8 mouse cellular contexts compared by ENCODE assay signal in genomic region chr7:99432248-99432647, GRCm38 (mm10). TPM values are rescaled to one million over a fixed set of nuclear protein-coding genes. Genes with fewer than 3 reads are reported as not detected.
DNase-seq lines count a peak whose midpoint lies in the region; ATAC-seq lines count a peak whose summit lies in the region.

No protein-coding gene starts in this region.

- H3K36me3 ChIP-seq in heart, embryonic 14.5 days (ENCODE audit: control insufficient read depth, insufficient read depth, low read length), result peaks cover 6% of the 10 kb centered on the region; the same call in 1 of the 2 replicates
- no peaks in the 10 kb centered on the region for H3K36me3 ChIP-seq in limb, embryonic 10.5 days

- H3K4me1 ChIP-seq in heart, embryonic 14.5 days (ENCODE audit: control insufficient read depth in 2 of 2, insufficient read depth in 2 of 2, low read length in 2 of 2), result peaks cover 24 to 28% of the 10 kb centered on the region in 2 experiments
- peaks cover 71% of the 10 kb centered on the region for H3K4me1 ChIP-seq in limb, embryonic 10.5 days

- ATAC-seq in heart, embryonic 14.5 days (ENCODE audit: insufficient number of reproducible peaks, insufficient read depth, low FRiP score, low read depth), result no peak
- ATAC-seq in cerebellum, adult (ENCODE audit: insufficient number of reproducible peaks, low FRiP score, low TSS enrichment), result no peak

- no peaks in the 10 kb centered on the region for H3K9me3 ChIP-seq in heart, embryonic 14.5 days (ENCODE audit: control insufficient read depth, low read length)
- H3K9me3 ChIP-seq in limb, embryonic 10.5 days (replicated peaks), result no peaks in the 10 kb centered on the region

- 42% methylated on average over 14 of the region's 14 CpGs for WGBS in heart, embryonic 14.5 days
- 66% methylated on average over 14 of the region's 14 CpGs for whole genome bisulfite sequencing in limb, embryonic 10.5 days

- no peak overlapping the region for H3K4me3 ChIP-seq in heart, embryonic 14.5 days (ENCODE audit: control insufficient read depth in 1 of 2, insufficient read depth in 1 of 2, low read depth in 1 of 2, low read length in 2 of 2)
- no peak overlapping the region for H3K4me3 ChIP-seq in limb, embryonic 10.5 days

- peak; percentile 65 for DNase-seq in 3134 (ENCODE audit: extremely low read depth, insufficient read length, low spot score)
- DNase-seq in T-cell, adult 2 months (ENCODE audit: low spot score), result peak; percentile 32
- no peak for DNase-seq in limb, embryonic 10.5 days (ENCODE audit: low spot score)
- peak; percentile 53 for DNase-seq in right cerebral cortex, postnatal 14 days
- DNase-seq in kidney, adult 9 months, result no peak
- DNase-seq in adrenal gland, postnatal 36 days, result no peak

- no peaks in the 10 kb centered on the region for H3K27me3 ChIP-seq in heart, embryonic 14.5 days (ENCODE audit: control insufficient read depth, insufficient read depth, low read length)
- H3K27me3 ChIP-seq in limb, embryonic 10.5 days (ENCODE audit: low read depth, poor library complexity, severe bottlenecking), result peaks cover 6% of the 10 kb centered on the region; the same call in 1 of the 2 replicates

- H3K9ac ChIP-seq in heart, embryonic 14.5 days (ENCODE audit: low read length), result peak overlapping the region; percentile 48

- peak overlapping the region; percentile 19 to 59; a peak in 3 of 4 replicates for H3K27ac ChIP-seq in heart, embryonic 14.5 days (replicated peaks in 1 of 2; ENCODE audit: control insufficient read depth in 1 of 2, insufficient read depth in 1 of 2, low read depth in 2 of 2, low read length in 2 of 2)
- peak overlapping the region; percentile 53; the same call in 1 of the 2 replicates for H3K27ac ChIP-seq in limb, embryonic 10.5 days

- peak overlapping the region; percentile 15; the same call in 1 of the 2 replicates for H3K4me2 ChIP-seq in heart, embryonic 14.5 days (ENCODE audit: low read length)

RNA-seq across cellular contexts. Expression of gene Klhl35, which starts 33.6 kb away (rescaled TPM):
- 0.86 and 1.1 TPM in 2 replicates for polyA plus RNA-seq in heart, embryonic 14.5 days (2014; fragmentation: Nextera tagmentation; extraction: Ambion mirVana)
- polyA plus RNA-seq in limb, embryonic 10.5 days (2016; fragmentation: Nextera tagmentation; extraction: Ambion mirVana), result 0.21 and 0.63 TPM in 2 replicates
- total RNA-seq in adrenal gland, postnatal 36 days (2021), result under 1 TPM; 0.50 to 0.63 TPM

RNA-seq across cellular contexts. Expression of gene Gdpd5, which starts 51.0 kb away (rescaled TPM):
- polyA plus RNA-seq in heart, embryonic 14.5 days (2014; fragmentation: Nextera tagmentation; extraction: Ambion mirVana), result 24.9 and 25.5 TPM in 2 replicates
- polyA plus RNA-seq in limb, embryonic 10.5 days (2016; fragmentation: Nextera tagmentation; extraction: Ambion mirVana), result 9.9 and 12.3 TPM in 2 replicates
- total RNA-seq in adrenal gland, postnatal 36 days (2021), result 1 to 10 TPM; 7.5 to 7.6 TPM

RNA-seq across cellular contexts. Expression of gene Rps3, which starts 51.3 kb away (rescaled TPM):
- 538 and 543 TPM in 2 replicates for polyA plus RNA-seq in heart, embryonic 14.5 days (2014; fragmentation: Nextera tagmentation; extraction: Ambion mirVana)
- 745 and 824 TPM in 2 replicates for polyA plus RNA-seq in limb, embryonic 10.5 days (2016; fragmentation: Nextera tagmentation; extraction: Ambion mirVana)
- total RNA-seq in adrenal gland, postnatal 36 days (2021), result 100 to 1,000 TPM; 549 to 598 TPM

Comparison
In these comparisons a context has a peak if more than half of its experiments do, and no peak if none do; other contexts are left out.
1. DNase-seq: peak in 3134 (single experiment), T-cell, adult 2 months (single experiment) and right cerebral cortex, postnatal 14 days (single experiment); none in limb, embryonic 10.5 days (single experiment), kidney, adult 9 months (single experiment) and adrenal gland, postnatal 36 days (0 of 2).